Mouse (Mus musculus): ENCODE results near the gene Prok1. TPM values are rescaled to one million over a fixed set of nuclear protein-coding genes. Genes with fewer than 3 reads are reported as not detected.

The Prok1 gene
- polyA plus RNA-seq, 1 experiment from 2014 or later, result 0.15 TPM

- no peak for ATAC-seq (ENCODE audit: insufficient read depth, low FRiP score)
- Histone ChIP-seq H3K27me3 (ENCODE audit: control insufficient read depth, insufficient read depth, low read length) (no peaks in the 10 kb centered on the region), H3K9me3 (replicated peaks; ENCODE audit: control insufficient read depth, low read length) (no peaks in the 10 kb centered on the region), H3K9ac (ENCODE audit: low read length) (no peak overlapping the region), H3K4me1 (ENCODE audit: control insufficient read depth, insufficient read depth, low read length) (no peaks in the 10 kb centered on the region), H3K27ac (ENCODE audit: low read length) (no peak overlapping the region), H3K36me3 (ENCODE audit: control insufficient read depth, insufficient read depth, low read length) (no peaks in the 10 kb centered on the region), H3K4me3 (replicated peaks; ENCODE audit: low read length) (no peak overlapping the region), H3K4me2 (ENCODE audit: low read depth, low read length) (no peak overlapping the region)
- 70% methylated on average over 3 of the region's 3 CpGs for WGBS
Measured at GRCm38 (mm10) chr3:107185597-107185996, 53.9 kb downstream of the Prok1 start.

GRCm38 (mm10) chr3:107183178-107183577 is 56.3 kb downstream of the Prok1 start:
- Histone ChIP-seq H3K9ac (ENCODE audit: low read length) (no peak overlapping the region), H3K4me1 (ENCODE audit: control insufficient read depth, insufficient read depth, low read length) (no peaks in the 10 kb centered on the region), H3K27ac (ENCODE audit: low read length) (no peak overlapping the region), H3K4me3 (replicated peaks; ENCODE audit: low read length) (no peak overlapping the region), H3K9me3 (replicated peaks; ENCODE audit: control insufficient read depth, low read length) (no peaks in the 10 kb centered on the region), H3K4me2 (ENCODE audit: low read depth, low read length) (no peak overlapping the region), H3K36me3 (ENCODE audit: control insufficient read depth, insufficient read depth, low read length) (no peaks in the 10 kb centered on the region), H3K27me3 (ENCODE audit: control insufficient read depth, insufficient read depth, low read length) (no peaks in the 10 kb centered on the region)
- 69% methylated on average over 3 of the region's 3 CpGs for WGBS
- no peak for ATAC-seq (ENCODE audit: insufficient read depth, low FRiP score)

Other genes starting within 250 kb of the Prok1 start
- 0.56 and 0.70 TPM in 2 replicates for gene Kcna3, start 203.5 kb downstream of the Prok1 start, polyA plus RNA-seq (2015; fragmentation: Nextera tagmentation; extraction: Ambion mirVana)
- 0.12 and 0.14 TPM in 2 replicates for gene Kcna2, start 138.6 kb downstream of the Prok1 start, polyA plus RNA-seq (2015; fragmentation: Nextera tagmentation; extraction: Ambion mirVana)
- not detected in 2 replicates for gene Kcna10, start 56.7 kb downstream of the Prok1 start, polyA plus RNA-seq (2015; fragmentation: Nextera tagmentation; extraction: Ambion mirVana)
- gene Cym, start 18.0 kb downstream of the Prok1 start, polyA plus RNA-seq (2015; fragmentation: Nextera tagmentation; extraction: Ambion mirVana), result 7,568 and 11,997 TPM in 2 replicates
- 1.5 and 3.3 TPM in 2 replicates for gene A630076J17Rik, start 9.1 kb downstream of the Prok1 start, polyA plus RNA-seq (2015; fragmentation: Nextera tagmentation; extraction: Ambion mirVana)
- gene Lamtor5, start 39.2 kb upstream of the Prok1 start, polyA plus RNA-seq (2015; fragmentation: Nextera tagmentation; extraction: Ambion mirVana), result 175 and 181 TPM in 2 replicates
- gene Slc16a4, start 51.5 kb upstream of the Prok1 start, polyA plus RNA-seq (2015; fragmentation: Nextera tagmentation; extraction: Ambion mirVana), result 2.2 and 2.6 TPM in 2 replicates
- 11.0 and 12.3 TPM in 2 replicates for gene Rbm15, start 94.0 kb upstream of the Prok1 start, polyA plus RNA-seq (2015; fragmentation: Nextera tagmentation; extraction: Ambion mirVana)
- 0.14 TPM in 1 of 2 replicates, not detected in the other for gene Kcnc4, start 219.8 kb upstream of the Prok1 start, polyA plus RNA-seq (2015; fragmentation: Nextera tagmentation; extraction: Ambion mirVana)